Mouse (Mus musculus) megakaryocyte, embryonic 14.5 days (primary cell): ENCODE measurements around the gene Nfatc2ip.

Experiments
- FLI1 ChIP-seq: IDR thresholded peaks from 2 replicates; pipeline ENCODE4 v1.6.1; 2012; ENCODE audit warnings: low read length, inconsistent platforms, mixed read lengths
- GATA1 ChIP-seq: IDR thresholded peaks from 3 replicates; pipeline ENCODE4 v1.6.1; 2012; ENCODE audit warnings: mixed read lengths, low read length, inconsistent platforms, borderline replicate concordance

DNA sequence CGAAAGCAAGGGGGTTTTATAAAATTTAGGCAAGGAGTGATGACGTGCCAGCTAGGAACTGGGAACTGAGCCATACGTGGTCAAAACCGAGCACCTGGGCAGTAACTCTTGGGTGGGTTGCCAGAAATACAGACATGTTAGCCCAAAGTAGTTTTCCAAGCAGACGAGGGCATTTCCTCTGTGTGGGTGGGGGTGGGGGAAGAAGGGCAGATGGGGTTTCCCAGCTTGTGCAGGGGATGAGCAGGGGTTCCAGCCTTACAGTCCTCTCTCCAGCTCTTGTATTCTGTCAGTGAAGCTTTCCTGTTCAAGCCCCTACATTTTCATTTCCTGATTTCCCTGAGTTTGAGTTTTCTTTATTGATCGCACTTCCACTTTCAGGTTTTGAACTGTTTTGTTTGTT, 27.6 kb upstream of the Nfatc2ip start:
- no peak for TF ChIP-seq GATA1
- TF ChIP-seq FLI1 = no peak
